Mouse (Mus musculus) thymus, adult 2 months (tissue): ENCODE measurements at regions not wholly inside any gene's neighbourhood (a gene's known extent, or its start where the extent isn't known, plus 50 kb on each side); places are given as distances from the start of the nearest gene placed in this dataset.

ENCODE experiments used
- CTCF ChIP-seq: fragments of 200-500 bp; IDR thresholded peaks from 2 replicates; pipeline ENCODE4 v1.5.1; 2012; ENCODE audit warnings: mild to moderate bottlenecking, control low read depth, low read length, moderate library complexity, borderline replicate concordance; ENCODE audit not compliant: control insufficient read depth, poor library complexity, insufficient read depth; ENCODE audit errors: extremely low read depth
- POLR2A ChIP-seq: fragments of 200-500 bp; IDR thresholded peaks from 2 replicates; pipeline ENCODE4 v1.6.1; 2012; ENCODE audit warnings: mild to moderate bottlenecking, low read length, control low read depth, moderate library complexity; ENCODE audit not compliant: control insufficient read depth, poor library complexity, insufficient read depth; ENCODE audit errors: extremely low read depth

GRCm38 (mm10) chr5:120318951-120319350 lies 112.5 kb upstream of the Lhx5 start:
- TF ChIP-seq POLR2A (no peak), CTCF (no peak)
